Mouse (Mus musculus) ES-E14 (cell line): Measurements from ENCODE around the gene Adamts2. TPM values are rescaled to one million over a fixed set of nuclear protein-coding genes. Genes with fewer than 3 reads are reported as not detected.

ENCODE experiments used
- DNase-seq: peaks from one replicate; pipeline ENCODE4 v3.0.0-alpha.2; 2013; ENCODE audit warnings: low read depth, low spot score
- H3K27ac ChIP-seq: 2 replicates; pipeline ENCODE4 v1.5.1; 2012; ENCODE audit warnings: low read depth, mild to moderate bottlenecking, low read length, moderate library complexity, mixed read lengths; ENCODE audit not compliant: poor library complexity, insufficient read depth, severe bottlenecking
- H3K36me3 ChIP-seq: 2 replicates; pipeline ENCODE4 v1.6.1; 2012; ENCODE audit warnings: mild to moderate bottlenecking, low read length, moderate library complexity, mixed read lengths; ENCODE audit not compliant: control insufficient read depth, poor library complexity, insufficient read depth, severe bottlenecking
- H3K4me1 ChIP-seq, 2 experiments: fragments of 150-350 bp in 1 of 2; sonication (generic) in 1 of 2; 2 replicates each; pipeline ENCODE4 v1.6.1; 2012; ENCODE audit warnings: low read length in 2 of 2, mild to moderate bottlenecking in 1 of 2, mixed read lengths in 1 of 2; ENCODE audit not compliant: control insufficient read depth in 2 of 2, insufficient read depth in 2 of 2, poor library complexity in 1 of 2
- H3K4me3 ChIP-seq, 2 experiments: fragments of 150-350 bp in 1 of 2; sonication (generic) in 1 of 2; 2 replicates each; pipeline ENCODE4 v1.5.1; 2012; ENCODE audit warnings: low read length in 2 of 2, low read depth in 1 of 2, mild to moderate bottlenecking in 1 of 2, mixed read lengths in 1 of 2; ENCODE audit not compliant: insufficient read depth in 1 of 2, poor library complexity in 1 of 2, severe bottlenecking in 1 of 2
- H3K9ac ChIP-seq: 2 replicates; pipeline ENCODE4 v1.6.1; 2012; ENCODE audit warnings: low read depth, mild to moderate bottlenecking, low read length, mixed read lengths; ENCODE audit not compliant: poor library complexity, insufficient read depth, severe bottlenecking
- H3K9me3 ChIP-seq: fragments of 150-350 bp; sonication (generic); 2 replicates; pipeline ENCODE4 v1.6.1; 2012; ENCODE audit warnings: low read depth, mild to moderate bottlenecking, low read length; ENCODE audit not compliant: control insufficient read depth, insufficient read depth
- CHD2 ChIP-seq: IDR thresholded peaks from 2 replicates; pipeline ENCODE4 v1.6.1; 2014; ENCODE audit warnings: mild to moderate bottlenecking, low read depth, low read length, inconsistent platforms
- HCFC1 ChIP-seq: IDR thresholded peaks from 2 replicates; pipeline ENCODE4 v1.6.1; 2012; ENCODE audit warnings: low read length, inconsistent platforms, borderline replicate concordance; ENCODE audit not compliant: insufficient read depth
- MAFK ChIP-seq: IDR thresholded peaks from 2 replicates; pipeline ENCODE4 v1.6.1; 2014; ENCODE audit warnings: mild to moderate bottlenecking, low read depth, low read length, inconsistent platforms; ENCODE audit not compliant: insufficient read depth
- ZC3H11A ChIP-seq: IDR thresholded peaks from 2 replicates; pipeline ENCODE4 v1.6.1; 2012; ENCODE audit warnings: low read depth, mild to moderate bottlenecking, inconsistent platforms, low read length, borderline replicate concordance
- ZNF384 ChIP-seq: IDR thresholded peaks from 2 replicates; pipeline ENCODE4 v1.6.1; 2012; ENCODE audit warnings: low read depth, low read length, inconsistent platforms
- in situ Hi-C, 2 experiments: fragments of 600-800 bp; cut with MboI; formaldehyde crosslinking; loops; one replicate each; pipeline ENCODE4 v1.15.1; 2025; ENCODE audit warnings: low sequenced_read_pairs in 2 of 2, inconsistent platforms in 1 of 2; ENCODE audit not compliant: unreplicated experiment in 2 of 2
- total RNA-seq: library from RNA; depleted of rRNA; stranded (reverse); fragments of 300-350 nt; gene quantifications from 2 replicates; pipeline ENCODE4 v1.2.3, GENCODE M21; 2012

The Adamts2 gene
- total RNA-seq, 1 experiment = 1.1 TPM

GRCm38 (mm10) chr11:50653746-50654431 is 52.0 kb downstream of the Adamts2 start:
- no peak overlapping the region for H3K4me3 ChIP-seq
- H3K27ac ChIP-seq = no peak overlapping the region
- H3K4me1 ChIP-seq = no peaks in the 10 kb centered on the region
- no peaks in the 10 kb centered on the region for H3K9me3 ChIP-seq
- TF ChIP-seq CHD2 = no peak
- H3K9ac ChIP-seq = no peak overlapping the region
- in situ Hi-C loops = no loop called here
- H3K36me3 ChIP-seq = no peaks in the 10 kb centered on the region
- DNase-seq = no peak

DNA sequence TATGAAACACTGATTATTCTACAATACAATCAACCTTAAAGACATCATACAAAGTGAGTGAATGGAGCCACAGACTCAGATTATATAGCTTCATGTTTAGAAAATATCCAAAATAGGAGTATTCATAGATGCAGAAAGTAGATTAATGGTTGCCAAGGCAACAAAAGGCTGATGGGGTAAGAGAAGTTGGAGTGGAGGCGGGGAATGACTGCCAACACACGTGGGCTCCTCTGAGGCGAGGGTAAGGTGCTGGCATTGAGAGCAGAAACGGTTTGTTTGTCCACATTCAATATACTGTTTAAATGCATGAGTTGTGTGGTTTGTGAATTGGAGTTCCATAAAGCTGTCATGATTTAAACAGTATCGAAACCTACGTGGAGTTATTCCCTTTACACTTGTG is 56.9 kb downstream of the Adamts2 start:
- H3K4me1 ChIP-seq = no peaks in the 10 kb centered on the region
- H3K27ac ChIP-seq = no peak overlapping the region
- DNase-seq = no peak
- TF ChIP-seq ZC3H11A (no peak), MAFK (no peak), HCFC1 (no peak), CHD2 (no peak), ZNF384 (no peak)
- no peak overlapping the region for H3K4me3 ChIP-seq
- H3K9ac ChIP-seq = no peak overlapping the region
- in situ Hi-C loops = no loop called here
- H3K9me3 ChIP-seq = no peaks in the 10 kb centered on the region
- H3K36me3 ChIP-seq = no peaks in the 10 kb centered on the region

- H3K9me3 ChIP-seq = no peaks in the 10 kb centered on the region
- TF ChIP-seq ZNF384 = no peak
- TF ChIP-seq CHD2 = no peak
- no peak for TF ChIP-seq MAFK
- no peak for TF ChIP-seq HCFC1
- no peak for TF ChIP-seq ZC3H11A
- H3K36me3 ChIP-seq = no peaks in the 10 kb centered on the region
- no peak overlapping the region for H3K27ac ChIP-seq
- no peaks in the 10 kb centered on the region for H3K4me1 ChIP-seq
- in situ Hi-C loops = no loop called here
- no peak overlapping the region for H3K4me3 ChIP-seq
- DNase-seq = no peak
- no peak overlapping the region for H3K9ac ChIP-seq
Measured at GRCm38 (mm10) chr11:50662176-50662575, 60.3 kb downstream of the Adamts2 start.

- Histone ChIP-seq H3K36me3 (no peaks in the 10 kb centered on the region), H3K4me1 (no peaks in the 10 kb centered on the region), H3K4me3 (no peak overlapping the region), H3K9ac (no peak overlapping the region), H3K27ac (no peak overlapping the region), H3K9me3 (no peaks in the 10 kb centered on the region)
- TF ChIP-seq ZC3H11A = no peak
- no peak for TF ChIP-seq MAFK
- no peak for TF ChIP-seq ZNF384
- TF ChIP-seq CHD2 = no peak
- no peak for TF ChIP-seq HCFC1
- no peak for DNase-seq
- in situ Hi-C loops = no loop called here
Measured at GRCm38 (mm10) chr11:50664826-50665225, 62.9 kb downstream of the Adamts2 start.
